Mouse (Mus musculus) CD4-positive, CD25-positive, alpha-beta regulatory T cell, adult 4 months (primary cell): ENCODE data around the gene Ifngr1. TPM values are rescaled to one million over a fixed set of nuclear protein-coding genes. Genes with fewer than 3 reads are reported as not detected.

Source experiments
- ATAC-seq: one replicate; pipeline ENCODE4 v1.8.0; 2017
- polyA plus RNA-seq, 2 experiments: library from polyadenylated mRNA; unstranded; fragments of 100-300 nt; shearing (Covaris generic); gene quantifications; one replicate each; pipeline ENCODE4 v1.2.1; 2017

Gene Ifngr1
- polyA plus RNA-seq, 2 experiments from 2014 or later = 424 to 434 TPM

DNA sequence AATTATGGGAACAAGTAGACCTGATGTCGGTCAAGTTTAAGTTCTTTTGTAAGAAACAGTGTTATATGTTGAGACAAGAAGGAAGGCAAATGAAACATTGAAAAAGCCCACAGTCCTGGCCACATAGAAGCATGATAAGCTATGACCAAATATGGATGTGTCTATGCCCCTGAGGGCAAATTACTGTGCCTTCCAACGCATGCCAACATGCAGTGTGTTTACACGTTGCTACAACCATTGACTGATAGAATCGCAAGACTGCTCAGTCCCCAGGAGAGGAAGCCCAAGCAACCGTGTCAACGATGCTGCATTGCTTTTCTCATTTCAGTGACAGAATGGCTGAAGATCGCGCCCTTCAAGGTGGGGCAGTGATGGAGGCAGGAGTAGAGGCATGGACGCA, 65.7 kb downstream of the Ifngr1 start:
- ATAC-seq = no peak

Other genes starting within 250 kb of the Ifngr1 start
- not detected for gene Olig3, start 235.4 kb upstream of the Ifngr1 start, polyA plus RNA-seq
- not detected for gene Il22ra2, start 30.0 kb downstream of the Ifngr1 start, polyA plus RNA-seq
- gene Il20ra, start 120.6 kb downstream of the Ifngr1 start, polyA plus RNA-seq = not detected